43 mouse cellular contexts compared by ENCODE assay signal in genomic region chr11:62695126-62695525, GRCm38 (mm10). TPM values are rescaled to one million over a fixed set of nuclear protein-coding genes. Genes with fewer than 3 reads are reported as not detected.
DNase-seq lines count a peak whose midpoint lies in the region; ATAC-seq and TF ChIP-seq lines count a peak whose summit lies in the region.
"Had no signal": no experiment of that assay in that cellular context is flagged by ENCODE, and none has a peak within 500 bp of the region (broad histone marks: within the 10 kb centered on the region; RNA-seq: fewer than 3 reads in every experiment).

No protein-coding gene starts in this region.

- peak; percentile 24; the same call in 1 of the 2 replicates for TF ChIP-seq CTCF in liver, embryonic 14.5 days (IDR thresholded peaks at IDR 0.05; ENCODE audit: low read depth)
- TF ChIP-seq CTCF in E14TG2a.4 (conservative IDR thresholded peaks at IDR 0.05; ENCODE audit: low read length): peak; percentile 50
- TF ChIP-seq CTCF in hindbrain, postnatal 0 days (IDR thresholded peaks at IDR 0.05; ENCODE audit: low read depth): no peak

- DNase-seq in liver, embryonic 14.5 days (ENCODE audit: low read depth in 3 of 3, low spot score in 3 of 3): no peak
- DNase-seq in liver (no peak), ES-CJ7 (ENCODE audit: low read depth, low spot score) (peak; percentile 50), ZHBTc4 (ENCODE audit: low read depth, low spot score) (peak; percentile 75)
- no peak for DNase-seq in hindbrain, postnatal 0 days (ENCODE audit: low spot score)
- DNase-seq in B cell, adult 2 months: no peak
- DNase-seq: adrenal gland, adult 2 months; adrenal gland, postnatal 36 days; cerebellum, adult 2 months; cerebellum, postnatal 14 days; gastrocnemius, postnatal 25 days; heart, adult 18-20 months; heart, postnatal 4 days; kidney, postnatal 25 days; layer of hippocampus, postnatal 36 days; lung, adult 2 months; lung, postnatal 10 days; midbrain, embryonic 14.5 days; retina, postnatal 1 day; right cerebral cortex, postnatal 14 days; thymus, adult 18-20 months; thymus, postnatal 25 days had no signal

- no peak for TF ChIP-seq EP300 in liver, embryonic 14.5 days (IDR thresholded peaks at IDR 0.05; ENCODE audit: low read depth)

- H3K9ac ChIP-seq in liver, embryonic 14.5 days (replicated peaks): no peak overlapping the region
- no peak overlapping the region for H3K9ac ChIP-seq in hindbrain, postnatal 0 days (replicated peaks; ENCODE audit: low read length)
- H3K9ac ChIP-seq: embryonic facial prominence, embryonic 15.5 days; heart, embryonic 12.5 days; hindbrain, embryonic 13.5 days; limb, embryonic 12.5 days; neural tube, embryonic 15.5 days; stomach, embryonic 15.5 days had no signal

- ATAC-seq in liver, embryonic 14.5 days (ENCODE audit: insufficient read depth): no peak
- no peak for ATAC-seq in hindbrain, postnatal 0 days
- ATAC-seq: activated CD4-positive, CD25-positive, alpha-beta regulatory T cell, adult 4 months; forebrain, embryonic 14.5 days; intestine, postnatal 0 days had no signal

- no peak overlapping the region for H3K27ac ChIP-seq in liver, embryonic 14.5 days
- H3K27ac ChIP-seq in hindbrain, postnatal 0 days: no peak overlapping the region
- H3K27ac ChIP-seq: embryonic facial prominence, embryonic 15.5 days; hindbrain, embryonic 13.5 days; limb, embryonic 12.5 days; macrophage; neural tube, embryonic 15.5 days; stomach, embryonic 15.5 days had no signal

- no peaks in the 10 kb centered on the region for H3K27me3 ChIP-seq in liver, embryonic 14.5 days (ENCODE audit: control insufficient read depth, insufficient read depth, low read length)
- H3K27me3 ChIP-seq in E14TG2a.4 (ENCODE audit: insufficient read depth, low read length): peaks cover 3% of the 10 kb centered on the region; the same call in 1 of the 2 replicates
- H3K27me3 ChIP-seq in hindbrain, postnatal 0 days (ENCODE audit: insufficient read depth, low read length): no peaks in the 10 kb centered on the region
- H3K27me3 ChIP-seq: embryonic facial prominence, embryonic 15.5 days; heart, embryonic 12.5 days; hindbrain, embryonic 13.5 days; limb, embryonic 12.5 days; neural tube, embryonic 15.5 days; stomach, embryonic 15.5 days had no signal

- no peaks in the 10 kb centered on the region for H3K4me1 ChIP-seq in liver, embryonic 14.5 days (replicated peaks; ENCODE audit: control insufficient read depth in 2 of 2, insufficient read depth in 2 of 2, low read length in 1 of 2)
- H3K4me1 ChIP-seq in E14TG2a.4 (replicated peaks; ENCODE audit: low read depth, low read length): peaks cover 7% of the 10 kb centered on the region; the same call in 1 of the 2 replicates
- H3K4me1 ChIP-seq in hindbrain, postnatal 0 days (ENCODE audit: insufficient read depth, low read length): no peaks in the 10 kb centered on the region
- H3K4me1 ChIP-seq: embryonic facial prominence, embryonic 15.5 days; heart, embryonic 12.5 days; hindbrain, embryonic 13.5 days; limb, embryonic 12.5 days; neural tube, embryonic 15.5 days; stomach, embryonic 15.5 days had no signal

- WGBS in liver, embryonic 14.5 days (ENCODE audit: insufficient replicate concordance): 80% methylated on average over 8 of the region's 8 CpGs
- WGBS in hindbrain, postnatal 0 days: 96% methylated on average over 8 of the region's 8 CpGs

- no peak overlapping the region for H3K4me2 ChIP-seq in liver, embryonic 14.5 days (ENCODE audit: low read depth)
- H3K4me2 ChIP-seq in hindbrain, postnatal 0 days (ENCODE audit: low read depth, low read length): no peak overlapping the region
- H3K4me2 ChIP-seq: embryonic facial prominence, embryonic 15.5 days; heart, embryonic 12.5 days; hindbrain, embryonic 13.5 days; limb, embryonic 12.5 days; liver, embryonic 11.5 days; neural tube, embryonic 15.5 days; stomach, embryonic 15.5 days had no signal

- H3K9me3 ChIP-seq in liver, embryonic 14.5 days (ENCODE audit: control insufficient read depth, low read length): no peaks in the 10 kb centered on the region
- H3K9me3 ChIP-seq in E14TG2a.4 (ENCODE audit: low read length): 0 out of 2 replicates have a peak, but pooled peaks cover 3% of the 10 kb centered on the region
- H3K9me3 ChIP-seq in hindbrain, postnatal 0 days (ENCODE audit: low read length): no peaks in the 10 kb centered on the region
- H3K9me3 ChIP-seq: embryonic facial prominence, embryonic 15.5 days; heart, embryonic 12.5 days; hindbrain, embryonic 13.5 days; neural tube, embryonic 15.5 days; stomach, embryonic 15.5 days had no signal

- H3K36me3 ChIP-seq in liver, embryonic 14.5 days (replicated peaks; ENCODE audit: control insufficient read depth, insufficient read depth, low read depth): no peaks in the 10 kb centered on the region
- H3K36me3 ChIP-seq in E14TG2a.4 (ENCODE audit: insufficient read depth, low read length): no peaks in the 10 kb centered on the region
- H3K36me3 ChIP-seq in hindbrain, postnatal 0 days (ENCODE audit: insufficient read depth, low read length): no peaks in the 10 kb centered on the region
- H3K36me3 ChIP-seq: embryonic facial prominence, embryonic 15.5 days; heart, embryonic 12.5 days; hindbrain, embryonic 13.5 days; limb, embryonic 12.5 days; neural tube, embryonic 15.5 days; stomach, embryonic 15.5 days had no signal

- no peak overlapping the region for H3K4me3 ChIP-seq in liver, embryonic 14.5 days (ENCODE audit: insufficient read depth in 1 of 2, low read depth in 2 of 2, low read length in 2 of 2)
- no peak overlapping the region for H3K4me3 ChIP-seq in E14TG2a.4 (replicated peaks; ENCODE audit: low read length)
- no peak overlapping the region for H3K4me3 ChIP-seq in hindbrain, postnatal 0 days (ENCODE audit: low read length)
- H3K4me3 ChIP-seq: embryonic facial prominence, embryonic 15.5 days; heart, embryonic 12.5 days; hindbrain, embryonic 13.5 days; limb, embryonic 12.5 days; neural tube, embryonic 15.5 days; stomach, embryonic 15.5 days had no signal

RNA-seq across cellular contexts. Expression of gene Zfp287, which starts 36.6 kb away (rescaled TPM):
- 0.21 and 0.26 TPM in 2 replicates for polyA plus RNA-seq in liver, embryonic 14.5 days (2012; rRNA removed)
- 0.22 and 0.42 TPM in 2 replicates for polyA plus RNA-seq in liver, embryonic 14.5 days (2014; fragmentation: Nextera tagmentation; extraction: Ambion mirVana)
- total RNA-seq in hindbrain, postnatal 0 days (2014; rRNA removed): 11.1 and 16.2 TPM in 2 replicates
- polyA plus RNA-seq in hindbrain, postnatal 0 days (2015; fragmentation: Nextera tagmentation; extraction: Ambion mirVana): 12.0 and 12.8 TPM in 2 replicates

RNA-seq across cellular contexts. Expression of gene Mmgt2, which starts 46.7 kb away (rescaled TPM):
- 8.1 and 8.9 TPM in 2 replicates for polyA plus RNA-seq in liver, embryonic 14.5 days (2012; rRNA removed)
- polyA plus RNA-seq in liver, embryonic 14.5 days (2014; fragmentation: Nextera tagmentation; extraction: Ambion mirVana): 8.8 and 8.9 TPM in 2 replicates
- total RNA-seq in hindbrain, postnatal 0 days (2014; rRNA removed): 15.6 and 43.9 TPM in 2 replicates
- 22.6 and 28.1 TPM in 2 replicates for polyA plus RNA-seq in hindbrain, postnatal 0 days (2015; fragmentation: Nextera tagmentation; extraction: Ambion mirVana)

RNA-seq across cellular contexts. Expression of gene Lrrc75a, which starts 46.8 kb away (rescaled TPM):
- 0.93 and 1.1 TPM in 2 replicates for polyA plus RNA-seq in liver, embryonic 14.5 days (2012; rRNA removed)
- 0.99 and 1.3 TPM in 2 replicates for polyA plus RNA-seq in liver, embryonic 14.5 days (2014; fragmentation: Nextera tagmentation; extraction: Ambion mirVana)
- total RNA-seq in hindbrain, postnatal 0 days (2014; rRNA removed): 26.0 and 29.7 TPM in 2 replicates
- polyA plus RNA-seq in hindbrain, postnatal 0 days (2015; fragmentation: Nextera tagmentation; extraction: Ambion mirVana): 6.4 and 6.9 TPM in 2 replicates

RNA-seq across cellular contexts. Expression of gene Gm10428, which starts 57.8 kb away (rescaled TPM):
- not detected in 2 replicates for polyA plus RNA-seq in liver, embryonic 14.5 days (2012; rRNA removed)
- polyA plus RNA-seq in liver, embryonic 14.5 days (2014; fragmentation: Nextera tagmentation; extraction: Ambion mirVana): not detected in 2 replicates
- not detected in 2 replicates for total RNA-seq in hindbrain, postnatal 0 days (2014; rRNA removed)
- not detected in 2 replicates for polyA plus RNA-seq in hindbrain, postnatal 0 days (2015; fragmentation: Nextera tagmentation; extraction: Ambion mirVana)
- total RNA-seq: adrenal gland, adult 2 months; adrenal gland, postnatal 36 days; ES-E14; gastrocnemius, adult 18-20 months; gastrocnemius, postnatal 25 days; heart, adult 18-20 months; heart, postnatal 4 days; layer of hippocampus, adult 8-10 months; layer of hippocampus, postnatal 36 days; left cerebral cortex, postnatal 14 days; megakaryocyte-erythroid progenitor cell, adult 5-6 weeks had no signal
- polyA plus RNA-seq: activated CD4-positive, CD25-positive, alpha-beta regulatory T cell, adult 4 months; adrenal gland, adult 2 months; cerebellum, adult 2 months; cortical plate, adult 2 months; embryonic facial prominence, embryonic 15.5 days; forebrain, embryonic 14.5 days; frontal cortex, adult 2 months; heart, embryonic 12.5 days; heart, postnatal 0 days; hindbrain, embryonic 13.5 days; intestine, postnatal 0 days; kidney, embryonic 14.5 days; limb, embryonic 12.5 days; liver, embryonic 11.5 days; lung, adult 2 months; macrophage; midbrain, embryonic 14.5 days; neural tube, embryonic 15.5 days; stomach, embryonic 15.5 days had no signal

Comparison
In these comparisons a context has a peak if more than half of its experiments do, and no peak if none do; other contexts are left out.
1. DNase-seq: peak in ES-CJ7 (single experiment) and ZHBTc4 (single experiment); none in liver, embryonic 14.5 days (0 of 3), liver (single experiment), hindbrain, postnatal 0 days (single experiment) and B cell, adult 2 months (0 of 2).